Mouse (Mus musculus) testis, postnatal 14 days (tissue): ENCODE measurements around the gene Apmap.

ENCODE experiments used
- DNase-seq: peaks from one replicate; pipeline ENCODE4 v3.0.0; 2021; ENCODE audit warnings: low spot score

Gene Apmap

GRCm38 (mm10) chr2:150608087-150608799 lies at the start of gene Apmap:
TSS of gene Apmap (minus strand) at chr2:150608567.
- peak; percentile 96 for DNase-seq

GRCm38 (mm10) chr2:150656975-150657768 lies 48.8 kb upstream of the Apmap start:
- DNase-seq, result no peak

DNA sequence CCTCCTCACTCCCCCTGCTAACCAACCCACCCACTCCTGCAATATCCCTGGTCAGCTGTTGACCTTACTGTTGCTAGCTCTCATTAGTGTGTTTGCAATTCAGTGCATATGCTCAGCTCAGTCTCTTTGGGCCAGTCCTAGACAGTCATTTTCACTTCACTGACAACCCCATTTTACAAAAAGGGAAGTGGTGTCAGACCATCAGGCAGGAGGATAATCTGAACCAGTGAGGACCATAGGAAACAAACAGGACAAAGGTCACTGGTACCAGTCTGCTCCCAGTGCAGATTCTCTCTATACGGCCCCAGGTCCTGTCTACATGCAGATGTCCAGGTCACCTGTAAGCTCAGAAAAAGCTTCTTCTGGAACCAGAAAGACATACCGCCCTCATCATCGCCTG lies 47.7 kb upstream of the Apmap start:
- no peak for DNase-seq

DNA sequence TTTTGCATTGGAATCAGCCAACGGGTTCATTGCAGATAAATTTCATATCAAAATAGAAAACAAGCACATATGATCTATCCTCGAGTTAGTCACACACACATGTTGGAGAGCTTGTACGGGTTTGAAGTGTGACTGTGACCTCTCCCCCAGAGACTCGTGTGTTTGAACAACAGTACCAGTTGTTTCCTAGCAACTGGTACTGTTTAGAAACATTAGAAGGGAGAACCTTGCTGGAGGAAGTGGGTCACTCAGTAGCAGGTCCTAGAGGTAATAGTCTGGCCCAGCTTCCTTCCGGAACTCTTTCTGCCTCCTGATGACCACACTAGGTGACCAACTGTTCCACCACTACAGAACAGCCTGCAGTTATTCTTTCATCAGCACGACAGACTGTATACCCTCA lies 46.9 kb upstream of the Apmap start:
- DNase-seq, result no peak

GRCm38 (mm10) chr2:150654814-150655213 lies 46.4 kb upstream of the Apmap start:
- DNase-seq, result no peak

- no peak for DNase-seq
Measured at GRCm38 (mm10) chr2:150651366-150651765, 43.0 kb upstream of the Apmap start.

- peak; percentile 62 for DNase-seq
Measured at GRCm38 (mm10) chr2:150650511-150651074, 42.2 kb upstream of the Apmap start.

DNA sequence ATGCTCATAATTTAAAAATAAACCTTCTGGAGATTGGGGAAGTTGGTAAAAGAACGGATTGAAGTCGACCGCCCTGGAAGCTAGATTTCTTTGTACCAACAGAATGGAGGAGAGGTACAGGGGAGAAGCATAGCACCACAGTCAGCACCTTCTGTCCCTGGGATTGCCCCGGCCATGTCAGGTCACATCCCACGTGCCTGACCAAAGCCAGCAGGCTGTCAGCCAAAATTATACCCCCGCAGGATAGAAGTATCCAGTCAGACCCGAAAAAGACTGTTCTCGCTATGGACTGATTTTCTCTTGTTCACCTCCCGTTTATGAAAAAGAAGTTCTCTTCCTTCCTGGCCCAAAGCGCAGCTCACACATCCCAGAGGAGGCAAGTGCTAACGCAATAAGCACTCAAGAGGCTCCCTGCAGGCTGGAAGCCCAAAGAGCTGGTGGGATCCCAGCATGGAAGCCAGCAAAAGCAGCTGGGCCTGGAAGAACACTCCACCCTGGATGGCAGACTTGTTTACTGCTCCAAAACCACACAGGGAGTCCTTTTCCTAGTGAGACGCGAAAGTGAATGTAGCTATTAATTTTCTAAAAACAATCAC lies 40.0 kb upstream of the Apmap start:
- DNase-seq, result peak; percentile 41

DNA sequence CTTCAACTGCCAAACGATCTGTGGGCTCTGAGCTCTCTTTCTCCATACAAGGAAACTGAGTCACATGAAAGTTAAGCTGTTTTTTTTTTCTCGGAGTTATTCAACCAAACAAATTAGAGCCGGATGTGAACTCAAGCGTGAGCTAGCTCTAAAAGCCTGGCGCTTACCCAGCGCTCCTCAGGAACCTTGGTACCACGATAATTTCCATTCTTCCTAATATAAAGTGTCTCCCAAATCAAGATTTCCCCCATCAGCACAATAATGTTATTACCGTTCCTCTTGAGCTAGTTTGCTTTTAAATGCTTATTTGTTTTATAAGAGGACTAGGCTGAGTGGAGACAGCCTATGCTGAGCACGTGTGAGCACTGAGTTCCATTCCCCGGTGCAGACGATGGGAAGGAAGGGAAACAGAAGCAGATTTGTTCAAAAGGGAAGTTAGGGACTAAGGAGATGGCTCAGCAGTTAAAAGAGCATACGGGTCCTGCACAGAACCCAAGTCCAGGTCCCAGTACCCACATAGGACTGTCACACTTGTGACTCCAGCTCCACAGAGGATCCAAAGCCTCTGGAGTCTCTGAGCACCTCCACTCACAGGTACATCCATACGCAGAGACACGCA lies 39.4 kb upstream of the Apmap start:
- no peak for DNase-seq

DNA sequence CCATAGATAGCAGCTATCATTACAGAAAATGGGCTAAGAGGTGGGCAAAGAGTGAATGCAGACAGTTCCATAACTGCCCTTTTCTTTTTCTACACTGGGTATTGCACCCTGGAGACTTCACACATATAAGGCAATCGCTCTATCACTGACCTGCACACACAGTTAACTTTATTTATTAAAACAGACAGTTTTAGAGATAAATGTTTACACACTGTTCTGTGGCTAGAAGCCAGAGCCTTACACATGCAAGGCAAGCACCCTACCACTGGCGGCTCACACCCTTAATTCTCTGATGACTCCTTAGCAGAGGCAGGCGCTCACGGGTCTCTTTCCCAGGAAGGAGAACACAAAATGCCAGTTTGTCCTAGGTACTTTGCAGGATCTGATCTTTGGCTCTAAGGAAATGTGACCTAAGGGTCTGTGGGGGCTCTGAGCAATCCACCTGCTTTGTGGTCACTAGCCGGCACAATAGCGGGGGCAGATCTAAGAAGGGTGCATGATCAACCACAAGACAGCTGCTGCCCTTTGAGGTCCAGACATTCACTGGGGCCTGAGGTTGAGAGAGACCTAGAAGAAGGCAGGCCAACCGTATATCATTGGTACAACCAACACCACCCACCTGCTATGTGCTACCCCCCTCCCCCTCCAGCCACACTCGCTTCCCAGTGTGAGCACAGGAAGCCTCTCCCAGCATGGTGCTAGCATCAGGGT lies 38.2 kb upstream of the Apmap start:
- DNase-seq, result no peak

DNA sequence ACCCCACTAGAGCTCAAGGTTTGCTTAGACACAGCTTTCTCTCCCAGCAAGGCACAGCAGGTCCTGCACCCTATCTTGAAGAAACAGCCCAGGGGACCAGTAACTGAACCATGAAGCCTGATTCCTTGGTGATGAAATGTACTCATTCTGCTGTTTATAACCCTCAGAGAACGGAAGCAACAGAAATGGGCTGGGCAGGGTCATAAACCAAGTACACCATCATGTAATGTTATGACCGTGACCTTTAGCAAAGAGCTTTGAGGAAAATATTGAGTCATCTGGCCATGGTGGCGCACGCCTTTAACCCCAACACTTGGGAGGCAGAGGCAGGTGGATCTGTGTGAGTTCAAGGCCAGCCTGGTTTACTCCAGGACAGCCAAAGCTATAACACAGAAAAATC lies 36.9 kb upstream of the Apmap start:
- DNase-seq, result no peak

- peak; percentile 55 for DNase-seq
Measured at GRCm38 (mm10) chr2:150643726-150644415, 35.5 kb upstream of the Apmap start.

DNA sequence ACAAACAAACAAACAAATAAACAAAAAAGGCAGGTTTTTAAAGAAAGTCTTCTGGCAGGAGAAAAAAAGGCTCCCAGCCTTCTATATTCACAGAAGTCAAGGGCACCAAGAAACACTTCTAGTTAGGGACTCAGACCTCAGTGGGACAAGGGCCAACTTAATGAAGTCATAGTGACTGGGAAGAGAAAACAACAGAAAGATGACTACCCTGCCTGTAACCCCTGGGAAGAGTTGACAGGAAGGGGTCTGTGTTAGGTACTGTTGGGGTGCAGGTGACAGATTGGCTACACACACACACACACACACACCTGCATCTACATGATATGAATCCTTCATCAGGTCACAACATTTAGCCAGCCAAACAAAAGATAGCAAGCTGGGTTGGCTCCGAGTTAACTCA lies 34.8 kb upstream of the Apmap start:
- no peak for DNase-seq

- no peak for DNase-seq
Measured at GRCm38 (mm10) chr2:150638370-150638733, 30.0 kb upstream of the Apmap start.

- no peak for DNase-seq
Measured at GRCm38 (mm10) chr2:150637702-150638369, 29.5 kb upstream of the Apmap start.

- DNase-seq, result no peak
Measured at GRCm38 (mm10) chr2:150635877-150636446, 27.6 kb upstream of the Apmap start.

- DNase-seq, result no peak
Measured at GRCm38 (mm10) chr2:150629255-150629654, 20.9 kb upstream of the Apmap start.

DNA sequence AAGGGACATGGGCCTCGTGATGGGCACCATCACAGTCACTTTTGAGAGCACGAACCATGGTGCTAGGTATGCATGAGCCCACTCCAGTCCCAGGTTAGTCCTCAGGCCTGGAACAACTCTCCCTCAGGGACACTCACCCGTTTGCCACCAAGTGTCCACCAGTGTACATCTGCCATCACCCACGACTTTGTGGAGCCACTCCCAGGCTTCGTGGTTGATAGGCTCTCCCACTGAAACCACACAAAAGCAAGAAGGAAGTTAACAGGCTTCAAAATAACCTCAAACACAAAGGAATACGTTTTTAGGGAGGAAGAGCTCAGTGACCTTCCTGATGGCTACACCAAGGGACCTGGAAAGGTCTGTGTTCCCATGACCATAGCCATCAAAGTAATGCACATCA lies 18.8 kb upstream of the Apmap start:
- no peak for DNase-seq

- no peak for DNase-seq
Measured at GRCm38 (mm10) chr2:150624926-150625325, 16.6 kb upstream of the Apmap start.

GRCm38 (mm10) chr2:150623957-150624356 lies 15.6 kb upstream of the Apmap start:
- no peak for DNase-seq
